ENCODE assay signal across 8 mouse cellular contexts in the genomic region with DNA sequence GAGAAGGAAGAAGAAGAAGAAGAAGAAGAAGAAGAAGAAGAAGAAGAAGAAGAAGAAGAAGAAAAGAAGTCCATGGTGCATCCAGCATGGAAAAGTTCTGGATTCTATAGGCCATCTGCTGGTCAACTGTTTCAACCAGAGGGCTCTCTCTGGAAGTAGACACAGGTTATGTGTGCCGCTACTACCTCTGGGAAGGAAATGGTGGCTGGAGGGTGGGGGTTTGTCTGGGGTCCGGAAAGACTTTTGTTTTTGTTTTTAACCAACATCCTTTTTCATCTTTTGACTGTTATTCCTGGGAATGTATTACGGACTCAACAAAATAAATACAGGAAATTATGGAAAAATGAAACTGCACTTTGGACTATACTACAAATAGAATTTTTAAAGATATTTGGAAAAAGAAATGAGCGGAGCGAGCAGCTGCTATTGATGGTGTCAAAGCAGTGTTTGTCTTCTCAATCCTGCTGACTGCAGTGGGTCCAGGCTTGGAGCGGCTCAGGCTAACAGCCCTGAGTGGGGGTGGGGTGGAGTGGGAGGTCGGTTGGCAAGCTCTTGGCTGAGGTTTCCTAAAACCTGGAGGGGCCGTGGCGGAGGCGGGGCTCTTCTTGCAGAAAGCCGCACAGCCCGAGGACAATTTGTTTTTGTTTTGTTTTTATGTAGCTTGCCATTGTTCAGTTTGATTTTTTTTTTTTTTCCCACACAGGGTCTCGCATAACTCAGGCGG. TPM values are rescaled to one million over a fixed set of nuclear protein-coding genes. Genes with fewer than 3 reads are reported as not detected.
A peak's percentile ranks its signal among the peaks of the same experiment; 100 is the strongest.
DNase-seq lines count a peak whose midpoint lies in the region; ATAC-seq and TF ChIP-seq lines count a peak whose summit lies in the region.

No protein-coding gene starts in this region.

- H3K4me2 ChIP-seq in lung, embryonic 16.5 days (ENCODE audit: low read depth, low read length), result peak overlapping the region; percentile 63
- H3K4me2 ChIP-seq in stomach, embryonic 14.5 days (replicated peaks; ENCODE audit: low read depth, low read length), result peak overlapping the region; percentile 47

- H3K4me1 ChIP-seq in kidney, adult 2 months (ENCODE audit: control insufficient read depth, insufficient read depth, low read length), result peaks cover 4% of the 10 kb centered on the region; the same call in 1 of the 2 replicates
- peaks cover 48% of the 10 kb centered on the region for H3K4me1 ChIP-seq in heart, embryonic 10.5 days
- peaks cover 14% of the 10 kb centered on the region for H3K4me1 ChIP-seq in lung, embryonic 16.5 days (replicated peaks; ENCODE audit: control insufficient read depth, insufficient read depth, low read length)
- H3K4me1 ChIP-seq in stomach, embryonic 14.5 days (ENCODE audit: control insufficient read depth, insufficient read depth, low read length), result peaks cover 11% of the 10 kb centered on the region; the same call in 1 of the 2 replicates

- no peak for TF ChIP-seq CTCF in kidney, adult 2 months (conservative IDR thresholded peaks at IDR 0.05; ENCODE audit: insufficient read depth, insufficient read length, low read depth, low read length)

- peak overlapping the region; percentile 41; the same call in 1 of the 2 replicates for H3K4me3 ChIP-seq in kidney, adult 2 months (ENCODE audit: insufficient read depth, low read depth, low read length)
- H3K4me3 ChIP-seq in heart, embryonic 10.5 days, result peak overlapping the region; percentile 51
- peak overlapping the region; percentile 46 for H3K4me3 ChIP-seq in lung, embryonic 16.5 days (ENCODE audit: low read length)
- peak overlapping the region; percentile 20 for H3K4me3 ChIP-seq in stomach, embryonic 14.5 days (ENCODE audit: low read depth, low read length)

- no peak overlapping the region for H3K27ac ChIP-seq in kidney, adult 2 months (ENCODE audit: insufficient read depth, low read depth, low read length)
- peak overlapping the region; percentile 81; the same call in 1 of the 2 replicates for H3K27ac ChIP-seq in heart, embryonic 10.5 days
- no peak overlapping the region for H3K27ac ChIP-seq in lung, embryonic 16.5 days (ENCODE audit: low read length)
- H3K27ac ChIP-seq in stomach, embryonic 14.5 days (ENCODE audit: low read length), result 0 out of 2 replicates have a peak overlapping the region, but pooled peaks have one; percentile 22

- no peak for TF ChIP-seq POLR2A in kidney, adult 2 months (IDR thresholded peaks at IDR 0.05; ENCODE audit: low read depth, low read length)

- DNase-seq in kidney, adult 2 months, result peak; percentile 43
- no peak for DNase-seq in kidney, adult 11 months
- peak; percentile 70 for DNase-seq in R1 (ENCODE audit: low read depth, low spot score)
- DNase-seq in heart, embryonic 10.5 days (ENCODE audit: low spot score), result no peak
- peak; percentile 48 to 69 for DNase-seq in kidney, postnatal 36 days
- DNase-seq in c-Kit-positive CD71-positive TER-119-positive erythroid progenitor cells, embryonic 14.5 days (ENCODE audit: low spot score), result no peak

- H3K36me3 ChIP-seq in kidney, adult 2 months (ENCODE audit: control insufficient read depth, insufficient read depth, low read length), result no peaks in the 10 kb centered on the region
- no peaks in the 10 kb centered on the region for H3K36me3 ChIP-seq in heart, embryonic 10.5 days
- no peaks in the 10 kb centered on the region for H3K36me3 ChIP-seq in lung, embryonic 16.5 days (ENCODE audit: control insufficient read depth, insufficient read depth, low read length)
- no peaks in the 10 kb centered on the region for H3K36me3 ChIP-seq in stomach, embryonic 14.5 days (ENCODE audit: control insufficient read depth, insufficient read depth, low read length)

- WGBS in kidney, adult 2 months, result 31% methylated on average over 14 of the region's 14 CpGs
- WGBS in heart, embryonic 10.5 days, result 16% methylated on average over 14 of the region's 14 CpGs
- 8% methylated on average over 14 of the region's 14 CpGs for WGBS in lung, embryonic 16.5 days
- 16% methylated on average over 14 of the region's 14 CpGs for WGBS in stomach, embryonic 14.5 days

- peak overlapping the region; percentile 58 for H3K9ac ChIP-seq in lung, embryonic 16.5 days (ENCODE audit: low read length)
- H3K9ac ChIP-seq in stomach, embryonic 14.5 days (replicated peaks; ENCODE audit: low read depth, low read length), result no peak overlapping the region

- H3K9me3 ChIP-seq in heart, embryonic 10.5 days, result no peaks in the 10 kb centered on the region
- no peaks in the 10 kb centered on the region for H3K9me3 ChIP-seq in lung, embryonic 16.5 days (ENCODE audit: control insufficient read depth, low read length)
- no peaks in the 10 kb centered on the region for H3K9me3 ChIP-seq in stomach, embryonic 14.5 days (ENCODE audit: control insufficient read depth, low read depth, low read length)

- ATAC-seq in lung, embryonic 16.5 days (ENCODE audit: low read depth), result peak; percentile 60; the same call in 1 of the 2 replicates
- no peak for ATAC-seq in stomach, embryonic 14.5 days (ENCODE audit: insufficient number of reproducible peaks, insufficient read depth, low FRiP score, low read depth)

- no peaks in the 10 kb centered on the region for H3K27me3 ChIP-seq in kidney, adult 2 months (replicated peaks; ENCODE audit: control insufficient read depth, insufficient read depth, low read length)
- H3K27me3 ChIP-seq in heart, embryonic 10.5 days (ENCODE audit: insufficient read depth, poor library complexity, severe bottlenecking), result peaks cover 25% of the 10 kb centered on the region
- H3K27me3 ChIP-seq in lung, embryonic 16.5 days (ENCODE audit: control insufficient read depth, insufficient read depth, low read depth, low read length), result peaks cover 11% of the 10 kb centered on the region
- H3K27me3 ChIP-seq in stomach, embryonic 14.5 days (ENCODE audit: control insufficient read depth, insufficient read depth, low read length), result 0 out of 2 replicates have a peak, but pooled peaks cover 5% of the 10 kb centered on the region

RNA-seq across cellular contexts. Expression of a gene that starts 12.8 kb away (rescaled TPM):
- polyA plus RNA-seq in kidney, adult 2 months (2012; rRNA removed), result 11.6 and 13.7 TPM in 2 replicates
- 31.3 and 33.1 TPM in 2 replicates for polyA plus RNA-seq in heart, embryonic 10.5 days (2016; fragmentation: Nextera tagmentation; extraction: Ambion mirVana)
- 41.3 and 43.7 TPM in 2 replicates for polyA plus RNA-seq in lung, embryonic 16.5 days (2015; fragmentation: Nextera tagmentation; extraction: Ambion mirVana)
- 62.0 and 62.6 TPM in 2 replicates for polyA plus RNA-seq in stomach, embryonic 14.5 days (2014; fragmentation: Nextera tagmentation; extraction: Ambion mirVana)

RNA-seq across cellular contexts. Expression of a gene that starts 36.0 kb away (rescaled TPM):
- 0.16 and 0.34 TPM in 2 replicates for polyA plus RNA-seq in kidney, adult 2 months (2012; rRNA removed)
- polyA plus RNA-seq in heart, embryonic 10.5 days (2016; fragmentation: Nextera tagmentation; extraction: Ambion mirVana), result 0.23 and 0.48 TPM in 2 replicates
- polyA plus RNA-seq in lung, embryonic 16.5 days (2015; fragmentation: Nextera tagmentation; extraction: Ambion mirVana), result 1.1 TPM in 2 replicates
- 0.39 and 0.97 TPM in 2 replicates for polyA plus RNA-seq in stomach, embryonic 14.5 days (2014; fragmentation: Nextera tagmentation; extraction: Ambion mirVana)

RNA-seq across cellular contexts. Expression of a gene that starts 45.5 kb away (rescaled TPM):
- polyA plus RNA-seq in kidney, adult 2 months (2012; rRNA removed), result 71.0 and 85.2 TPM in 2 replicates
- 433 and 498 TPM in 2 replicates for polyA plus RNA-seq in heart, embryonic 10.5 days (2016; fragmentation: Nextera tagmentation; extraction: Ambion mirVana)
- polyA plus RNA-seq in lung, embryonic 16.5 days (2015; fragmentation: Nextera tagmentation; extraction: Ambion mirVana), result 563 and 593 TPM in 2 replicates
- 593 and 674 TPM in 2 replicates for polyA plus RNA-seq in stomach, embryonic 14.5 days (2014; fragmentation: Nextera tagmentation; extraction: Ambion mirVana)

Comparison
In these comparisons a context has a peak if more than half of its experiments do, and no peak if none do; other contexts are left out.
1. DNase-seq: peak in kidney, adult 2 months (single experiment), R1 (single experiment) and kidney, postnatal 36 days (2 of 2); none in kidney, adult 11 months (single experiment), heart, embryonic 10.5 days (single experiment) and c-Kit-positive CD71-positive TER-119-positive erythroid progenitor cells, embryonic 14.5 days (single experiment).
2. H3K27ac ChIP-seq: peak in heart, embryonic 10.5 days (single experiment) and stomach, embryonic 14.5 days (single experiment); none in kidney, adult 2 months (single experiment) and lung, embryonic 16.5 days (single experiment).
3. Peak in every context shown above with its lines, with median percentiles within 50 percentile points of each other: H3K4me3 ChIP-seq.